Mouse (Mus musculus) heart, postnatal 10 days (tissue): Measurements from ENCODE around the gene Carmil1. TPM values are rescaled to one million over a fixed set of nuclear protein-coding genes. Genes with fewer than 3 reads are reported as not detected.

Source experiments
- DNase-seq, 2 experiments: peaks; one replicate each; pipeline ENCODE4 v3.0.0; 2021
- intact Hi-C: fragments of 180-260 bp; cut with DNase I; formaldehyde crosslinking; loops from one replicate; pipeline ENCODE4 v1.15.1; 2025
- total RNA-seq, 2 experiments: library from RNA; stranded (reverse); gene quantifications; 2 replicates each; pipeline ENCODE4 v1.2.3; 2021

The Carmil1 gene
- total RNA-seq, 2 experiments from 2014 or later = 4.5 to 10.9 TPM

DNA sequence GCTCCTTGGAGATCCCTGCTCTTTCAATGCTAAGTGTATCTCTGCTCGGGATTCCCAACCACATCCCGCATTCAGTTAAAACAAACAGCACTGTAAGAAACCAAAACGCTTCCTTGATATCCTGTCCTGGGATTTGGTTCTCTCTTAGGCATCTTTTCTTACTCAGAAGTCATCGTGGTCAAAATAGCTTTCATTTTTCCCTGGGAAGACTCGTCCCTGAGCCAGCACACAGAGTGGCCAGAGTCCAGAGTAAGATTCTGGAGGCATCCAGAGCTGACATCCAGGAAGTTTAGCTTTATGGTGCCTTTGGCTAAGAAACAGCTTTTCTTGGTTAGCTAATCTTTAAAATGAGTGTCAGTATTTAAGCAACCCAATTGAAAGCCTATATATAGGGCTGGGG is 308.3 kb downstream of the Carmil1 start:
- intact Hi-C loops = no loop called here
- no peak for DNase-seq

DNA sequence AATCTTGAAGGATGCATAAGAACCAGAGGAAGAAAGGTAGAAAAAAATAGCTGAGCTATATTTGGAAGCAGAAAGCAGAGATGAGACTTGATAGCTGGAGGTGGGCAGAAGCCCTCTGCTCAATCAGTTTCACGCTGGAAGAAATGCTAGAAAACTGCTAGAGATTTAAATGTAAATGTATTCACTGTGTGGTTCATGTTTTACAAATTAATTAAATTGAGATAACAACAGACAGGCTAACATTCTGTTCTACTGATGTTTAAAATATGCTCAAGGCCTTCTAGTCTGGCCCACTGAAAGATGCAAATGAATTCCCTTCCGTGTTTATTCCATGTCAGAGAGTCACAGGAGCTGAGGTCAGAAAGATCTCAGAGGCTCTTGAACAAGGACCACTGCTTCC is 308.7 kb downstream of the Carmil1 start:
- intact Hi-C loops = no loop called here

DNA sequence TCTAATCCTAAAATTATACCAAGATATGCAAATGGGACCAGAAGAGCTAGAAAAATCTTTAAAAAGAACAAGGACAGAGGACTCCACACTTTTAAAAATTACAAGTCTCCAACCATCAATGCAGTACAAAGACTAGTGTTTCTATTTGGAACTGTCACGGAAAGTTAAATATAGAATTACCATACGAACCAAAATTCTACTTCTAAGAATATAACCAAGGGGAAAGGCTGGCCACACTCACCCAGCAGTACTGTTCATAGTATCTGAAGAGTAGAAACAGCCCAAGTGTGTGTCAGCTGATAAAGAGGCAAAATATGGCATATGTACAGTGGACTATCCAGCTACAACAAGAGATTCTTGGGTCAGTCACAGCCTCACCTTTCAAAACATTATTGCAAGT is 315.7 kb downstream of the Carmil1 start:
- intact Hi-C loops = no loop called here
- DNase-seq = no peak

More for the DNA sequence above, 308.7 kb downstream of the Carmil1 start:
- no peak for DNase-seq

Other genes starting within 250 kb of the Carmil1 start
- 1 to 10 TPM; 2.0 to 2.3 TPM for gene Cmah, start 46.6 kb upstream of the Carmil1 start, total RNA-seq